9 mouse cellular contexts compared by ENCODE assay signal in genomic region chr16:91084307-91085238, GRCm38 (mm10). TPM values are rescaled to one million over a fixed set of nuclear protein-coding genes. Genes with fewer than 3 reads are reported as not detected.
A peak's percentile ranks its signal among the peaks of the same experiment; 100 is the strongest.
DNase-seq lines count a peak whose midpoint lies in the region; ATAC-seq and TF ChIP-seq lines count a peak whose summit lies in the region.
"Had no signal": no experiment of that assay in that cellular context is flagged by ENCODE, and none has a peak within 500 bp of the region (broad histone marks: within the 10 kb centered on the region; RNA-seq: fewer than 3 reads in every experiment).

No protein-coding gene starts in this region.

- TF ChIP-seq CTCF in brain, embryonic 14.5 days (IDR thresholded peaks at IDR 0.05; ENCODE audit: borderline replicate concordance, extremely low read depth, insufficient read depth, insufficient read length): no peak

- intact Hi-C loops in left cerebral cortex, postnatal 4 days (cut with DNase I): loop anchor here (5.0 kb wide), 1 partner anchor 138 kb away; no protein-coding TSS in a partner anchor
- intact Hi-C loops in left cerebral cortex, postnatal 25 days (cut with DNase I): loop anchor here (10.0 kb wide), 1 partner anchor 230 kb away; no protein-coding TSS in a partner anchor

- peak; percentile 70 for ATAC-seq in forebrain, embryonic 14.5 days
- no peak for ATAC-seq in forebrain, embryonic 11.5 days (replicated peaks; ENCODE audit: low FRiP score)
- peak; percentile 79 for ATAC-seq in forebrain, embryonic 16.5 days

- no peak overlapping the region for H3K27ac ChIP-seq in forebrain, embryonic 14.5 days (ENCODE audit: low read depth, low read length)
- H3K27ac ChIP-seq in forebrain, embryonic 11.5 days (ENCODE audit: low read depth, low read length): no peak overlapping the region
- no peak overlapping the region for H3K27ac ChIP-seq in forebrain, embryonic 16.5 days (ENCODE audit: low read length)

- TF ChIP-seq POLR2A in brain, embryonic 14.5 days (IDR thresholded peaks at IDR 0.05; ENCODE audit: borderline replicate concordance, extremely low read depth, insufficient read depth, insufficient read length, poor library complexity, severe bottlenecking): no peak

- 0 out of 2 replicates have a peak overlapping the region, but pooled peaks have one; percentile 16 for H3K4me2 ChIP-seq in forebrain, embryonic 14.5 days (ENCODE audit: low read length)
- no peak overlapping the region for H3K4me2 ChIP-seq in forebrain, embryonic 11.5 days (ENCODE audit: low read depth, low read length, severe bottlenecking)
- peak overlapping the region; percentile 36 for H3K4me2 ChIP-seq in forebrain, embryonic 16.5 days (ENCODE audit: low read length)

- WGBS in forebrain, embryonic 14.5 days: 65% methylated on average over 21 of the region's 21 CpGs
- WGBS in forebrain, embryonic 11.5 days: 94% methylated on average over 21 of the region's 21 CpGs
- 68% methylated on average over 21 of the region's 21 CpGs for WGBS in forebrain, embryonic 16.5 days

- H3K9me3 ChIP-seq in forebrain, embryonic 14.5 days (replicated peaks; ENCODE audit: control insufficient read depth, low read length): no peaks in the 10 kb centered on the region
- H3K9me3 ChIP-seq in forebrain, embryonic 11.5 days (ENCODE audit: control insufficient read depth, low read length): no peaks in the 10 kb centered on the region
- no peaks in the 10 kb centered on the region for H3K9me3 ChIP-seq in forebrain, embryonic 16.5 days (ENCODE audit: control insufficient read depth, low read length)

- H3K27me3 ChIP-seq in forebrain, embryonic 14.5 days (replicated peaks; ENCODE audit: control insufficient read depth, insufficient read depth, low read length): no peaks in the 10 kb centered on the region
- H3K27me3 ChIP-seq in forebrain, embryonic 11.5 days (ENCODE audit: control insufficient read depth, insufficient read depth, low read length): peaks cover 2% of the 10 kb centered on the region; the same call in 1 of the 2 replicates
- 0 out of 2 replicates have a peak, but pooled peaks cover 3% of the 10 kb centered on the region for H3K27me3 ChIP-seq in forebrain, embryonic 16.5 days (replicated peaks; ENCODE audit: control insufficient read depth, insufficient read depth, low read length)

- no peak overlapping the region for H3K9ac ChIP-seq in forebrain, embryonic 14.5 days (ENCODE audit: low read length)
- H3K9ac ChIP-seq in forebrain, embryonic 11.5 days (ENCODE audit: low read length): no peak overlapping the region
- no peak overlapping the region for H3K9ac ChIP-seq in forebrain, embryonic 16.5 days (replicated peaks; ENCODE audit: low read depth, low read length)

- no peak overlapping the region for H3K4me3 ChIP-seq in forebrain, embryonic 14.5 days (ENCODE audit: low read depth, low read length)
- H3K4me3 ChIP-seq in forebrain, embryonic 11.5 days (ENCODE audit: low read depth, low read length): no peak overlapping the region
- no peak overlapping the region for H3K4me3 ChIP-seq in forebrain, embryonic 16.5 days (replicated peaks; ENCODE audit: low read length)

- 0 out of 2 replicates have a peak, but pooled peaks cover 3% of the 10 kb centered on the region for H3K4me1 ChIP-seq in forebrain, embryonic 14.5 days (ENCODE audit: control insufficient read depth, insufficient read depth, low read length)
- no peaks in the 10 kb centered on the region; the same call in 1 of the 2 replicates for H3K4me1 ChIP-seq in forebrain, embryonic 11.5 days (replicated peaks; ENCODE audit: control insufficient read depth, insufficient read depth, low read length)
- H3K4me1 ChIP-seq in forebrain, embryonic 16.5 days (replicated peaks; ENCODE audit: control insufficient read depth, insufficient read depth, low read length): peaks cover 12% of the 10 kb centered on the region

- peak; percentile 87 for DNase-seq in forebrain, embryonic 14.5 days (ENCODE audit: low spot score)
- DNase-seq in forebrain, embryonic 11.5 days (ENCODE audit: low spot score): no peak
- peak; percentile 95 for DNase-seq in left cerebral cortex, postnatal 4 days
- no peak for DNase-seq in left cerebral cortex, postnatal 25 days (ENCODE audit: low spot score in 2 of 2)
- DNase-seq in brain, embryonic 14.5 days (ENCODE audit: low read depth): peak; percentile 90
- no peak for DNase-seq in thymus, postnatal 14 days
- no peak for DNase-seq in thymus, adult 18-20 months
- DNase-seq: embryo, embryonic 11 days had no signal

- no peaks in the 10 kb centered on the region for H3K36me3 ChIP-seq in forebrain, embryonic 14.5 days (ENCODE audit: control insufficient read depth, insufficient read depth, low read length)
- H3K36me3 ChIP-seq in forebrain, embryonic 11.5 days (ENCODE audit: control insufficient read depth, insufficient read depth, low read length): no peaks in the 10 kb centered on the region
- H3K36me3 ChIP-seq in forebrain, embryonic 16.5 days (ENCODE audit: control insufficient read depth, insufficient read depth): no peaks in the 10 kb centered on the region

RNA-seq across cellular contexts. Expression of gene 4932438H23Rik, which starts 10.3 kb away (rescaled TPM):
- polyA plus RNA-seq in forebrain, embryonic 14.5 days (2014; fragmentation: Nextera tagmentation; extraction: Ambion mirVana): 0.48 and 1.0 TPM in 2 replicates
- 0.17 TPM in 1 of 2 replicates, not detected in the other for polyA plus RNA-seq in forebrain, embryonic 11.5 days (2014; fragmentation: Nextera tagmentation; extraction: Ambion mirVana)
- total RNA-seq in left cerebral cortex, postnatal 4 days (2021): under 1 TPM; 0.40 to 0.44 TPM
- under 1 TPM; 0.69 to 0.89 TPM for total RNA-seq in left cerebral cortex, postnatal 25 days (2021)
- polyA plus RNA-seq in brain, embryonic 14.5 days (2012; rRNA removed): 0.63 and 0.87 TPM in 2 replicates
- 0.32 and 0.39 TPM in 2 replicates for polyA plus RNA-seq in forebrain, embryonic 16.5 days (2015; fragmentation: Nextera tagmentation; extraction: Ambion mirVana)

RNA-seq across cellular contexts. Expression of gene Paxbp1, which starts 40.2 kb away (rescaled TPM):
- 48.1 and 71.6 TPM in 2 replicates for polyA plus RNA-seq in forebrain, embryonic 14.5 days (2014; fragmentation: Nextera tagmentation; extraction: Ambion mirVana)
- polyA plus RNA-seq in forebrain, embryonic 11.5 days (2014; fragmentation: Nextera tagmentation; extraction: Ambion mirVana): 93.0 and 109 TPM in 2 replicates
- total RNA-seq in left cerebral cortex, postnatal 4 days (2021): 10 to 100 TPM; 91.2 to 94.8 TPM
- 10 to 100 TPM; 45.1 to 57.4 TPM for total RNA-seq in left cerebral cortex, postnatal 25 days (2021)
- 148 and 160 TPM in 2 replicates for polyA plus RNA-seq in brain, embryonic 14.5 days (2012; rRNA removed)
- 91.7 and 96.0 TPM in 2 replicates for polyA plus RNA-seq in forebrain, embryonic 16.5 days (2015; fragmentation: Nextera tagmentation; extraction: Ambion mirVana)

Comparison
In these comparisons a context has a peak if more than half of its experiments do, and no peak if none do; other contexts are left out.
1. DNase-seq: peak in forebrain, embryonic 14.5 days (single experiment), left cerebral cortex, postnatal 4 days (single experiment) and brain, embryonic 14.5 days (single experiment); none in forebrain, embryonic 11.5 days (single experiment), left cerebral cortex, postnatal 25 days (0 of 2), thymus, postnatal 14 days (single experiment) and thymus, adult 18-20 months (0 of 2).